Mouse (Mus musculus) lung, embryonic 16.5 days (tissue): ENCODE results near the gene Prim1. TPM values are rescaled to one million over a fixed set of nuclear protein-coding genes. Genes with fewer than 3 reads are reported as not detected.

Experiments
- ATAC-seq: fragments of 200-750 bp; cut with Nextera tagmentation; 2 replicates; pipeline ENCODE4 v1.8.0; 2017; ENCODE audit warnings: low read depth, mild to moderate bottlenecking, moderate library complexity
- H3K27ac ChIP-seq: fragments of 300-500 bp; sonication (generic); 2 replicates; pipeline ENCODE4 v1.5.1; 2014; ENCODE audit warnings: mild to moderate bottlenecking, control low read depth, low read length
- H3K27me3 ChIP-seq: fragments of 300-500 bp; sonication (generic); 2 replicates; pipeline ENCODE4 v1.6.1; 2014; ENCODE audit warnings: low read depth, low read length, mixed read lengths; ENCODE audit not compliant: control insufficient read depth, insufficient read depth
- H3K36me3 ChIP-seq: fragments of 300-500 bp; sonication (generic); 2 replicates; pipeline ENCODE4 v1.6.1; 2014; ENCODE audit warnings: low read length; ENCODE audit not compliant: control insufficient read depth, insufficient read depth
- H3K4me1 ChIP-seq: fragments of 300-500 bp; sonication (generic); replicated peaks from 2 replicates; pipeline ENCODE4 v1.6.1; 2014; ENCODE audit warnings: low read length, mixed read lengths; ENCODE audit not compliant: control insufficient read depth, insufficient read depth
- H3K4me2 ChIP-seq: fragments of 300-500 bp; sonication (generic); 2 replicates; pipeline ENCODE4 v1.6.1; 2014; ENCODE audit warnings: low read depth, low read length, control low read depth
- H3K4me3 ChIP-seq: fragments of 300-500 bp; sonication (generic); 2 replicates; pipeline ENCODE4 v1.5.1; 2014; ENCODE audit warnings: mild to moderate bottlenecking, low read length, control low read depth
- H3K9ac ChIP-seq: fragments of 300-500 bp; sonication (generic); 2 replicates; pipeline ENCODE4 v1.6.1; 2014; ENCODE audit warnings: low read length, control low read depth
- H3K9me3 ChIP-seq: fragments of 300-500 bp; sonication (generic); 2 replicates; pipeline ENCODE4 v1.6.1; 2016; ENCODE audit warnings: low read length; ENCODE audit not compliant: control insufficient read depth
- WGBS: fragments of 180-500 bp; shearing (Covaris S2); extraction: QIAGEN DNeasy Blood & Tissue Kit; methylation state at CpG from one replicate; pipeline ENCODE4 v1.1.7; 2014; 5-methylcytosine and 5-hydroxymethylcytosine counted together
- polyA plus RNA-seq: library from polyadenylated mRNA; unstranded; fragments of >200 nt; fragmentation: Nextera tagmentation; extraction: Ambion mirVana; gene quantifications from 2 replicates; pipeline ENCODE4 v1.2.1, GENCODE M21; 2015

Gene Prim1
- polyA plus RNA-seq, 1 experiment from 2014 or later, result 79.0 TPM

- H3K4me1 ChIP-seq, result no peaks in the 10 kb centered on the region
- H3K27me3 ChIP-seq, result no peaks in the 10 kb centered on the region
- H3K4me3 ChIP-seq, result no peak overlapping the region
- no peak for ATAC-seq
- no peaks in the 10 kb centered on the region for H3K36me3 ChIP-seq
- H3K9ac ChIP-seq, result no peak overlapping the region
- no peak overlapping the region for H3K4me2 ChIP-seq
- H3K9me3 ChIP-seq, result no peaks in the 10 kb centered on the region
- H3K27ac ChIP-seq, result no peak overlapping the region
- WGBS, result 86% methylated on average over 3 of the region's 3 CpGs
These were observed 18.3 kb upstream of the Prim1 start for GRCm38 (mm10) chr10:127996690-127997089.

- Histone ChIP-seq H3K9ac (no peak overlapping the region), H3K36me3 (no peaks in the 10 kb centered on the region), H3K27me3 (no peaks in the 10 kb centered on the region), H3K4me3 (no peak overlapping the region), H3K9me3 (no peaks in the 10 kb centered on the region), H3K4me2 (no peak overlapping the region), H3K27ac (no peak overlapping the region), H3K4me1 (no peaks in the 10 kb centered on the region)
- WGBS, result 89% methylated on average over 1 of the region's 1 CpGs
- no peak for ATAC-seq
These were observed 16.7 kb upstream of the Prim1 start for GRCm38 (mm10) chr10:127998260-127998659.

- Histone ChIP-seq H3K4me1 (no peaks in the 10 kb centered on the region), H3K27ac (no peak overlapping the region), H3K4me2 (no peak overlapping the region), H3K4me3 (no peak overlapping the region), H3K27me3 (no peaks in the 10 kb centered on the region), H3K36me3 (no peaks in the 10 kb centered on the region), H3K9ac (no peak overlapping the region), H3K9me3 (no peaks in the 10 kb centered on the region)
- ATAC-seq, result no peak
- WGBS, result 42% methylated on average over 3 of the region's 3 CpGs
These were observed 11.6 kb upstream of the Prim1 start for GRCm38 (mm10) chr10:128003281-128003801.

GRCm38 (mm10) chr10:128004918-128005317 is 10.1 kb upstream of the Prim1 start:
- H3K9ac ChIP-seq, result no peak overlapping the region
- no peaks in the 10 kb centered on the region for H3K4me1 ChIP-seq
- no peaks in the 10 kb centered on the region for H3K9me3 ChIP-seq
- H3K4me2 ChIP-seq, result no peak overlapping the region
- 62% methylated on average over 10 of the region's 10 CpGs for WGBS
- H3K36me3 ChIP-seq, result no peaks in the 10 kb centered on the region
- no peak overlapping the region for H3K4me3 ChIP-seq
- no peaks in the 10 kb centered on the region for H3K27me3 ChIP-seq
- no peak for ATAC-seq
- no peak overlapping the region for H3K27ac ChIP-seq

GRCm38 (mm10) chr10:128005479-128005878 is 9.5 kb upstream of the Prim1 start:
- WGBS, result 71% methylated on average over 8 of the region's 8 CpGs
- Histone ChIP-seq H3K4me3 (no peak overlapping the region), H3K9ac (no peak overlapping the region), H3K4me1 (no peaks in the 10 kb centered on the region), H3K4me2 (no peak overlapping the region), H3K9me3 (no peaks in the 10 kb centered on the region), H3K27me3 (no peaks in the 10 kb centered on the region), H3K27ac (no peak overlapping the region), H3K36me3 (no peaks in the 10 kb centered on the region)
- ATAC-seq, result no peak

- H3K36me3 ChIP-seq, result no peaks in the 10 kb centered on the region
- H3K9me3 ChIP-seq, result no peaks in the 10 kb centered on the region
- ATAC-seq, result no peak
- H3K4me1 ChIP-seq, result no peaks in the 10 kb centered on the region
- H3K27me3 ChIP-seq, result no peaks in the 10 kb centered on the region
- no peak within 1 kb of the TSS for H3K27ac ChIP-seq
- no peak within 1 kb of the TSS for H3K9ac ChIP-seq
- H3K4me2 ChIP-seq, result no peak within 1 kb of the TSS
- H3K4me3 ChIP-seq, result no peak within 1 kb of the TSS
- 94% methylated on average over 1 of the region's 1 CpGs for WGBS
These were observed 7.5 kb upstream of the Prim1 start, which contains the start of gene Hsd17b6 for GRCm38 (mm10) chr10:128007446-128007845. Hsd17b6 (minus strand) TSS chr10:128007611.

GRCm38 (mm10) chr10:128008207-128008889 is 6.6 kb upstream of the Prim1 start:
- H3K4me3 ChIP-seq, result no peak overlapping the region
- peak; percentile 79 for ATAC-seq
- no peak overlapping the region for H3K9ac ChIP-seq
- H3K9me3 ChIP-seq, result no peaks in the 10 kb centered on the region
- H3K36me3 ChIP-seq, result no peaks in the 10 kb centered on the region
- no peak overlapping the region for H3K27ac ChIP-seq
- no peaks in the 10 kb centered on the region for H3K27me3 ChIP-seq
- H3K4me1 ChIP-seq, result no peaks in the 10 kb centered on the region
- H3K4me2 ChIP-seq, result no peak overlapping the region
- 5% methylated on average over 4 of the region's 4 CpGs for WGBS

- H3K4me1 ChIP-seq, result no peaks in the 10 kb centered on the region
- H3K9me3 ChIP-seq, result no peaks in the 10 kb centered on the region
- H3K4me3 ChIP-seq, result no peak overlapping the region
- ATAC-seq, result no peak
- no peak overlapping the region for H3K9ac ChIP-seq
- no peaks in the 10 kb centered on the region for H3K27me3 ChIP-seq
- H3K36me3 ChIP-seq, result no peaks in the 10 kb centered on the region
- no peak overlapping the region for H3K4me2 ChIP-seq
- H3K27ac ChIP-seq, result no peak overlapping the region
- WGBS, result 71% methylated on average over 5 of the region's 5 CpGs
These were observed 5.2 kb upstream of the Prim1 start for GRCm38 (mm10) chr10:128009735-128010134.

- Histone ChIP-seq H3K27me3 (no peaks in the 10 kb centered on the region), H3K27ac (no peak overlapping the region), H3K9ac (no peak overlapping the region), H3K9me3 (no peaks in the 10 kb centered on the region), H3K36me3 (peaks cover 40% of the 10 kb centered on the region), H3K4me2 (no peak overlapping the region), H3K4me3 (no peak overlapping the region), H3K4me1 (no peaks in the 10 kb centered on the region)
- WGBS, result 95% methylated on average over 5 of the region's 5 CpGs
- no peak for ATAC-seq
These were observed 7.2 kb downstream of the Prim1 start for GRCm38 (mm10) chr10:128022196-128022595.
